Mouse (Mus musculus): ENCODE measurements around the gene Vmn1r166. TPM values are rescaled to one million over a fixed set of nuclear protein-coding genes. Genes with fewer than 3 reads are reported as not detected.
"Not testable (repeated sequence)": the region's sequence is repeated elsewhere in the genome, so short reads cannot be mapped to it uniquely, and the experiment has no call there.

Gene Vmn1r166
- not detected in 2 replicates for polyA plus RNA-seq (2015; fragmentation: Nextera tagmentation; extraction: Ambion mirVana)

DNA sequence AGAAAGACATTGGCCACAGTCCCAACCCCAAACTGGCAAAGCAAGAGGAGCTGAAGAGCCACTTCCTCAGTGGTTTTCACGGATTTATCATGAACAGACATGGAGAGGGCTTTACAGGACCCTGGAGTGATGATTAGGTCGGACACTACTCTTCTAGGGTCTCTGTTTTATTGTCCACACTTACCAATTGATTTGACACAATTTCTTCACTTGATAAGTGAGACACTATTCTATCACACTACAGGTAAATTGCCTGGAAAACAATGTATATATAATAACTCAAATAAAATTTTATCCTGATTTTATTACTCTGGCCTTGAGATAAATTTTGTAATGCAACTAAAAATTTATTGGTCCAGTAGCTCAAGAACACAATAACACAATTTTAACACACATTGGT is at the start of gene Vmn1r166:
Gene Vmn1r166, minus strand, starts transcription at position 101 of the 400 bp plus-strand sequence.
- no CpG with 5 or more reads among the region's 2 CpGs for WGBS

GRCm38 (mm10) chr7:23300892-23301291 is 49.4 kb upstream of the Vmn1r166 start, which contains the start of gene Nlrp4e:
TSS of gene Nlrp4e (plus strand) at chr7:23301192.
- WGBS = 88% methylated on average over 3 of the region's 3 CpGs
- not testable (repeated sequence) for H3K27ac ChIP-seq; H3K4me1 ChIP-seq; H3K36me3 ChIP-seq; H3K9me3 ChIP-seq; ATAC-seq (ENCODE audit: insufficient number of reproducible peaks, insufficient read depth, low FRiP score, low TSS enrichment, low read depth); H3K9ac ChIP-seq; H3K4me3 ChIP-seq; H3K27me3 ChIP-seq; H3K4me2 ChIP-seq

More for the DNA sequence above, at the start of gene Vmn1r166:
- not testable (repeated sequence) for H3K4me2 ChIP-seq; H3K4me1 ChIP-seq; H3K27ac ChIP-seq; H3K27me3 ChIP-seq; H3K36me3 ChIP-seq; H3K4me3 ChIP-seq; ATAC-seq (ENCODE audit: insufficient number of reproducible peaks, insufficient read depth, low FRiP score, low TSS enrichment, low read depth); H3K9me3 ChIP-seq; H3K9ac ChIP-seq

DNA sequence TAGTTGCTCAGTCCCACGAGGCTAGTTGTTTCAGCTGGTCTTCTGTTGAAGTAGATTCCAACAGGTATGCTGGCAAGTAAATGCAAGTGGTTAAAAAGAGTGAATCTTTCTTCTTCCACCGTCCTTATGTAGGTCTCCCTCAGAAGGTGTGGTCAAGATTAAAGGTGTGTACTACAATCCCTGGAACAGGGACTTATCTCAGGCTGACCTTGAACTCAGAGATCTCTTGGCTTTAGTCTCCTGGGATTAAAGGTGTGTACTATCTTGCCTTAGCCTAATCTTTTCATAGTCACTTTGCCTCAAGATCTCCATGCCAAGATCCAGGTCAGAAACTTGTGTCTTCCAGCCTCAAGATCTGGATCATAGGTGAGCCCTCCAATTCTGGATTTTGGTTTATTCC is 27.3 kb upstream of the Vmn1r166 start, which contains the start of gene Gm6902:
Gene Gm6902, minus strand, starts transcription at position 101 of the 400 bp plus-strand sequence.
- no CpG with 5 or more reads among the region's 2 CpGs for WGBS
- ATAC-seq (ENCODE audit: insufficient number of reproducible peaks, insufficient read depth, low FRiP score, low TSS enrichment, low read depth) = not testable (repeated sequence)

DNA sequence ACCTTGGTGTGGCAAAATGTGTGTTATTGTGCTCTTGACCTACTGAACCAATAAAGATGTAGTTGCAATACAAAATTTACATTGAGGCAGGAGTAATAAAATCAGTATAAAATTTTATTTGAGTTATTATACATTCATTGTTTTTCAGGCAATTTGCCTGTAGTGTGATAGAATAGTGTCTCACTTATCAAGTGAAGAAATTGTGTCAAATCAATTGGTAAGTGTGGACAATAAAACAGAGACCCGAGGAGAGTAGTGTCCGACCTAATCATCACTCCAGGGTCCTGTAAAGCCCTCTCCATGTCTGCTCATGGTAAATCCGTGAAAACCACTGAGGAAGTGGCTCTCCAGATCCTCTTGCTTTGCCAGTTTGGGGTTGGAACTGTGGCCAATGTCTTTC is 34.5 kb downstream of the Vmn1r166 start, which contains the start of gene Vmn1r165:
Gene Vmn1r165, plus strand, starts transcription at position 301 of the 400 bp plus-strand sequence.
- not testable (repeated sequence) for H3K36me3 ChIP-seq; H3K9ac ChIP-seq; H3K27ac ChIP-seq; ATAC-seq (ENCODE audit: insufficient number of reproducible peaks, insufficient read depth, low FRiP score, low TSS enrichment, low read depth); H3K27me3 ChIP-seq; H3K9me3 ChIP-seq; H3K4me2 ChIP-seq; H3K4me1 ChIP-seq; H3K4me3 ChIP-seq
- WGBS = no CpG with 5 or more reads among the region's 3 CpGs

More for the DNA sequence above, 27.3 kb upstream of the Vmn1r166 start, which contains the start of gene Gm6902:
- not testable (repeated sequence) for H3K4me3 ChIP-seq, H3K36me3 ChIP-seq, H3K27ac ChIP-seq, H3K9me3 ChIP-seq, H3K9ac ChIP-seq, H3K4me2 ChIP-seq, H3K4me1 ChIP-seq, H3K27me3 ChIP-seq

Other genes starting within 250 kb of the Vmn1r166 start
- not detected in 2 replicates for gene Gm4216, start 231.8 kb downstream of the Vmn1r166 start, polyA plus RNA-seq (2015; fragmentation: Nextera tagmentation; extraction: Ambion mirVana)
- not detected in 2 replicates for gene Vmn1r163, start 196.1 kb downstream of the Vmn1r166 start, polyA plus RNA-seq (2015; fragmentation: Nextera tagmentation; extraction: Ambion mirVana)
- gene Gm8720, start 184.2 kb downstream of the Vmn1r166 start, polyA plus RNA-seq (2015; fragmentation: Nextera tagmentation; extraction: Ambion mirVana) = not detected in 2 replicates
- not detected in 2 replicates for gene Gm10662, start 107.2 kb downstream of the Vmn1r166 start, polyA plus RNA-seq (2015; fragmentation: Nextera tagmentation; extraction: Ambion mirVana)
- gene Vmn1r165, start 34.4 kb downstream of the Vmn1r166 start, polyA plus RNA-seq (2015; fragmentation: Nextera tagmentation; extraction: Ambion mirVana) = not detected in 2 replicates
- not detected in 2 replicates for gene Gm6902, start 27.2 kb upstream of the Vmn1r166 start, polyA plus RNA-seq (2015; fragmentation: Nextera tagmentation; extraction: Ambion mirVana)
- not detected in 2 replicates for gene Nlrp4e, start 49.5 kb upstream of the Vmn1r166 start, polyA plus RNA-seq (2015; fragmentation: Nextera tagmentation; extraction: Ambion mirVana)
- not detected in 2 replicates for gene Nlrp5, start 134.2 kb upstream of the Vmn1r166 start, polyA plus RNA-seq (2015; fragmentation: Nextera tagmentation; extraction: Ambion mirVana)